Mouse (Mus musculus): ENCODE measurements at regions not wholly inside any gene's neighbourhood (a gene's known extent, or its start where the extent isn't known, plus 50 kb on each side); places are given as distances from the start of the nearest gene placed in this dataset.

GRCm38 (mm10) chr14:14596057-14596809 is 105.8 kb upstream of the Slc4a7 start:
- DNase-seq = no peak

- DNase-seq = no peak
These were observed 102.5 kb upstream of the Slc4a7 start for GRCm38 (mm10) chr14:14599586-14599985.

GRCm38 (mm10) chr14:14599990-14600389 is 102.1 kb upstream of the Slc4a7 start:
- DNase-seq = no peak

GRCm38 (mm10) chr14:14603439-14603838 is 98.6 kb upstream of the Slc4a7 start:
- no peak for DNase-seq

DNA sequence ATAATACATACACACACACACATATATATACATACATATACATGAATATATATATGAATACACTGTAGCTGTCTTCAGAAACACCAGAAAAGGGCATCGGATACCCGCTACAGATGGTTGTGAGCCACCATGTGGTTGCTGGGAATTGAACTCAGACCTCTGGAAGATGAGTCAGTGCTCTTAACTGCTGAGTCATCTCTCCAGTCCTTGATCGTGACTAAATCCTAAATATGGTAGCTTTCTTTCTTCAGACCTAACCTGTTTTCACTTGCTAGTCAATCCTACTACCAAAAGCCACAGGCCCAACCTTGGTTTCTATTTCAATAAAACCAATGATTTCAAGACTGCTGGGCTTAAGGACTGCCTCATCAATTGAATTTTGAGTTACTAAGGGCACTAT is 95.0 kb upstream of the Slc4a7 start:
- no peak for DNase-seq

GRCm38 (mm10) chr14:14612245-14612644 is 89.8 kb upstream of the Slc4a7 start:
- no peak for DNase-seq

DNA sequence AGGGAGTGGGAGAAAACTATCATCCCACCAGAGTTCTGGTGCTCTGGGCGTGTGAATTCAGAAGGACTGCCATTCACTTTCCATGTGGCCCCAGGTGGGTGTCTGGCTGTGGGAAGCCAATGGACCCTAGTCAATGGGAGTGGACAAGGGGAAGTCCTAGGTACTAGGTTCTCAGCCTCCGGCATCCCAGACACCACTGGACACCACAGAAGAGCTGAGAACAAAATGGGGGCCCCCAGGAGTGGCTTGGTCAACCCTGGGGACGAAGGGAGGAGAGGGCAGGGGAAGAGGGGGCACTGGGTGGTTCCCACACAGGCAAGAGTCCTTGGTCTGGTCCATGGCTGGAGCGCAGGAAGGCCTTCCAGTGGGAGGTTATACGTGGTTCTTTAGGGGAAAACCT is 81.8 kb upstream of the Slc4a7 start:
- DNase-seq = no peak

DNA sequence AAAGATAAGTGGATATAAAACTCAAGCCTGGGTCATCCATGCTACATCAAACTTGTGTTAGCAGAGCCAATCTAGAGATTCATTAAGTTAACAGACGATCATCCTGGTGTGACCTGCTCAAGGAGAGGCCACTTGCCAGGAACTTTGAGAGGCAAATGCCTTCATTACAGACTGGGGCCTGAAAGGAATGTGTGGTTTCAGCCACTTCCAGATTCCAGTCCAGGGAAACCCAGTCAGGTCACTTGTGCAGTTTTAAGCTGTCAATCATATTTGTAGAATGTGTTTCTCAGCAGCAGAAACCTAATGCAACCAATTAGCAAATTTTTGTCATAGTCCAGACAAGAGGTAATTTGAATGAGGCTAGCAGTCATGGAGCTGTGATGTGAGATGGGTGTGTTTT is 73.4 kb upstream of the Slc4a7 start:
- DNase-seq = no peak

DNA sequence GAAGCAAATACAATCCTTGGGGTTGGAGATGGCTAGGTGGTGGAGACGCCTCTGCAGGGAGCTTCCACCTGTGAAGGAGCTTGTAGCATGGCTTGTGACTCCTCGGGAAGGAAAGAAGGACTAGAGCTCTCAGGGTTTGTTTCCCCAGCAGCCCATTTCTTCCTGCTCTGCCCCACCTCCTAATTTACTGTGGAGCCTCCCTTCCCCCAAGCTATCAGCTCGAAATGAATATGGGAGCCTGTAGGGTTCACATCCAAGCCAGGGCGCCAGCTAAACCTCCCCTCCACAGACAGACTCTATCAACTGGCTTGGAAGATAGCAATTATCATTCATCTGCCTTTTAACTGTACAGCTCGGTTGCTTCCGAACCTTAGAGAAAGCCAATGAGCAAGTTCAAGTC is 70.3 kb upstream of the Slc4a7 start:
- DNase-seq = no peak

- peak; percentile 34 for DNase-seq
These were observed 69.6 kb upstream of the Slc4a7 start for GRCm38 (mm10) chr14:14632471-14632870.

- peak; percentile 88 for DNase-seq
These were observed 68.8 kb upstream of the Slc4a7 start for GRCm38 (mm10) chr14:14632951-14633931.

DNA sequence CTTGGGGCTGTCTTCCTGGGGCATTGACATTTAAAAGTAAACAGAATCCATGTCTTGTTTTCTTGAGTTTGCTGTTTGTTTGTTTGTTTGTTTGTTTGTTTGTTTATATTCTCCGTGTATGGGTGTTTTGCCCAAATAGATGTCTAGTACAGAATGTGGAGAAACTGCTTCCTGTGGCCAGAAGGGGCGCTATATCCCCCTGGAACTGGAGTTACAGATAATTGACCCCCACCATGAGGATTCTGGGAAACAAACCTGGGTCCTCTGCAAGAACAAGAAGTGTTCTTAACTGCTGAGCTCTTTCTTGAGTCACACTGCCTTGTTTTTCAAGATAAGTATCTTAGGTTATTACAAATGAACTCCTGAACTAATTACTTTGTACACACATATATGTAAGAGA is 68.1 kb upstream of the Slc4a7 start:
- DNase-seq = no peak

GRCm38 (mm10) chr14:14639102-14640015 is 62.7 kb upstream of the Slc4a7 start:
- DNase-seq = no peak

DNA sequence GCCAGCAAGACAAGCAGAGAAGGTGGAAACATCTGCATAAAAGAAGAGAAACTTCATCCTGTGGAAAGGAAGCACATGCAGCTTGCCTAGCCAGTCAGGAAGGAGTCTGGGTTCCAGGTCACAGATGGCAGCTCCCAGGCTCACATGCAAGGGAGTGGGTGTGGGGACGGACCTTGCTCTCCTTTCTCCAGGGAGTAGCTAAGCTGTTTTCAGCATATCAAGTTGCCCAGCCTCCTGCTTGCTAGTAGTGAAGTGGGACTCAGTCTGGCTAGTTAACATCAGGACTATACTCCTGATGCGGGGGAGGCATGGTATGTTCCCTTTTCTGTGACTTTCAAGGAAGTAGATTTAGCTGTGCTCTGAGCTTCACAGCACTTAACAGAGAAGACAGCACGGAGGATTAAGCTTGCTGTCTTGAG is 62.0 kb upstream of the Slc4a7 start:
- DNase-seq = no peak

GRCm38 (mm10) chr14:14640557-14640956 is 61.5 kb upstream of the Slc4a7 start:
- DNase-seq = no peak

DNA sequence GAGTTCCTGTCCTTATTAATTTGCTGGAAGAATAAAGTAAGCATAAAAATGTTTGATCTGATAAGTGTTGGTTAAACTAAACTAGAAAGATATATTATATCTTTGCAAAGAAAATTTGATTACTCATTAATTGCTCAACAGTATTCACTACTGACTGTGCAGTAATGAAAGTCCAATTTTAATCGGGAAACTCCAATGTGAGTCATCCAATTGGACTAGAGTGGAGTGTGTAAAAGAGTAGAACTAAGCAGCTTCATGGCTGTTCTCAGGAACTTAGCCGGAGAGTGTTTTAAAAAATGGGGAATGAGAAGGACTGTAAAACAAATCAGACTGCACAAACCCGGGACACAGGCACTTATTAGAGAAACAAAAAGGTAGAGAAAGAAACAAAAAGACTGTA is 58.5 kb upstream of the Slc4a7 start:
- no peak for DNase-seq

- DNase-seq = no peak
These were observed 57.0 kb upstream of the Slc4a7 start for GRCm38 (mm10) chr14:14645084-14645483.
